Mouse (Mus musculus) liver, embryonic 11.5 days (tissue): ENCODE measurements around the gene Inha. TPM values are rescaled to one million over a fixed set of nuclear protein-coding genes. Genes with fewer than 3 reads are reported as not detected.

ENCODE experiments used
- ATAC-seq: fragments of 200-750 bp; cut with Nextera tagmentation; replicated peaks from 2 replicates; pipeline ENCODE4 v1.8.0; 2017; ENCODE audit warnings: moderate number of reproducible peaks, mild to moderate bottlenecking, moderate TSS enrichment, moderate library complexity; ENCODE audit not compliant: low FRiP score
- DNase-seq: peaks from one replicate; pipeline ENCODE4 v3.0.0-alpha.2; 2017; ENCODE audit warnings: low spot score
- H3K27ac ChIP-seq: fragments of 300-500 bp; sonication (generic); 2 replicates; pipeline ENCODE4 v1.5.1; 2014; ENCODE audit warnings: mild to moderate bottlenecking, low read depth, low read length, control low read depth
- H3K27me3 ChIP-seq: fragments of 300-500 bp; sonication (generic); replicated peaks from 2 replicates; pipeline ENCODE4 v1.6.1; 2014; ENCODE audit warnings: low read length, mixed read lengths; ENCODE audit not compliant: control insufficient read depth, insufficient read depth
- H3K36me3 ChIP-seq: fragments of 300-500 bp; sonication (generic); 2 replicates; pipeline ENCODE4 v1.6.1; 2014; ENCODE audit warnings: mild to moderate bottlenecking, low read length, moderate library complexity, mixed read lengths; ENCODE audit not compliant: control insufficient read depth, insufficient read depth
- H3K4me1 ChIP-seq: fragments of 300-500 bp; sonication (generic); replicated peaks from 2 replicates; pipeline ENCODE4 v1.6.1; 2014; ENCODE audit warnings: low read length, mixed read lengths; ENCODE audit not compliant: control insufficient read depth, insufficient read depth
- H3K4me2 ChIP-seq: fragments of 300-500 bp; sonication (generic); 2 replicates; pipeline ENCODE4 v1.6.1; 2014; ENCODE audit warnings: mild to moderate bottlenecking, control low read depth, moderate library complexity
- H3K4me3 ChIP-seq: fragments of 300-500 bp; sonication (generic); 2 replicates; pipeline ENCODE4 v1.5.1; 2014; ENCODE audit warnings: low read depth, low read length, control low read depth
- H3K9ac ChIP-seq: fragments of 300-500 bp; sonication (generic); 2 replicates; pipeline ENCODE4 v1.6.1; 2014; ENCODE audit warnings: low read depth, low read length, control low read depth
- H3K9me3 ChIP-seq: fragments of 300-500 bp; sonication (generic); 2 replicates; pipeline ENCODE4 v1.6.1; 2016; ENCODE audit warnings: low read length, inconsistent platforms, mixed read lengths; ENCODE audit not compliant: control insufficient read depth
- WGBS: fragments of 180-500 bp; shearing (Covaris S2); extraction: QIAGEN DNeasy Blood & Tissue Kit; methylation state at CpG from one replicate; pipeline ENCODE4 v1.1.7; 2014; 5-methylcytosine and 5-hydroxymethylcytosine counted together
- polyA plus RNA-seq: library from polyadenylated mRNA; unstranded; fragments of >200 nt; fragmentation: Nextera tagmentation; extraction: Ambion mirVana; gene quantifications from 2 replicates; pipeline ENCODE4 v1.2.1, GENCODE M21; 2014

Inha gene
- polyA plus RNA-seq, 1 experiment from 2014 or later, result 1.4 TPM

- Histone ChIP-seq H3K9me3 (no peaks in the 10 kb centered on the region), H3K4me1 (no peaks in the 10 kb centered on the region), H3K4me2 (no peak overlapping the region), H3K27ac (no peak overlapping the region), H3K4me3 (no peak overlapping the region), H3K9ac (no peak overlapping the region), H3K27me3 (peaks cover 23% of the 10 kb centered on the region), H3K36me3 (no peaks in the 10 kb centered on the region)
- no peak for ATAC-seq
- no peak for DNase-seq
- 85% methylated on average over 6 of the region's 6 CpGs for WGBS
Observed at GRCm38 (mm10) chr1:75544351-75544750, 37.5 kb downstream of the Inha start.

DNA sequence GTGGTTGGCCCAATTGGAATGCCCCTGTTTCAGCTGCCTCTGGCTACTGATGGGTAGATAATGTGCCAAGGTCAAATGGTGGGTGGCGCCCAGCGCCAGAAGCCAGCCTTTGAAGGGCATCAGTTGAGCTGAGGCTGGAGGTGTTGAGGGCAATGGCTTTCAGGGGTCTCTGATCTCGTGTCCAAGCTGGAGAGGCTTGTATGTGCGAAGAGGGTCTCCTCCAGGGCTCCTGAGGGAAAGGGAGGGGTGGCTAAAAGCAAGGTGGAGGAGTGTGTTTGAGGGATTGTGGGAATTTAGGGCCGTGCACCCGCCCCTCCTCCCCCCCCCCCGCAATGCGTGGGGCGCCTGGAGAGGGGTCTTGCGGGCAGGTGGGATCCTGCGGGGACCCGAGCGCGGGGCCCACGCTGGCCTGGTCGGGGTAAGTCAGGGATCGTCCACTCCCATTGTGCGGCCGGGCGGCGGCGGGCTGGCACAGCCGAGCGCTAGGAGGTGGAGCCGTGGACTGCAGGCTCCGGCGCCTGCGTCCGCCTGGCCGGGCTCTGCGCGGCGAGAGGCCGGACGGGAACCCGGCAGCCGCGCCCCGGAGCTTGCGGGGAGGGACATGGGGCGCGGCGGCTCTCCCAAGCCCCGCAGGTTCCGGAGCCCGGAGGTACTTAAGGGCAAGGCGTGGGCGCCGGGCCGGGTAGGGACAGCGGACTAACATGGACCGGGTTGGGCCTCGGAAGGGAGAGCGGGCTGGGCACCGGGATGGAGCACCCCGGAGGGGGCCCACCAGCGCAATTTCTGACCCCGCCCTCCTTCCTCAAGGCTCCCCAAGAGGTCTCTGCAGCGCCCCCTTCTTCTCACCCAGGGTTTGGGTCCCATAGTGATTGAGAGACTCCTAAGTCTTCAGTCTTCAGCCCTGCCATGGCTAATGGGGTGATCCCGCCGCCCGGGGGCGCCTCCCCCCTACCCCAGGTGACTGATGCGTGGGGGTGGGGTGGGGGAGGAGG lies 39.4 kb downstream of the Inha start, which contains the start of gene Slc4a3:
TSS of gene Slc4a3 (plus strand) at position 302 of the 992 bp plus-strand sequence.
- peaks cover 26% of the 10 kb centered on the region for H3K27me3 ChIP-seq
- H3K36me3 ChIP-seq, result no peaks in the 10 kb centered on the region
- WGBS, result 2% methylated on average over 58 of the region's 64 CpGs
- H3K4me2 ChIP-seq, result peak within 1 kb of the TSS; percentile 72
- no peak within 1 kb of the TSS; the same call in 1 of the 2 replicates for H3K27ac ChIP-seq
- H3K9ac ChIP-seq, result peak within 1 kb of the TSS; percentile 57
- H3K4me3 ChIP-seq, result peak within 1 kb of the TSS; percentile 58
- DNase-seq (peak; percentile 61), ATAC-seq (peak; percentile 55; the same call in 1 of the 2 replicates)
- no peaks in the 10 kb centered on the region for H3K4me1 ChIP-seq
- H3K9me3 ChIP-seq, result no peaks in the 10 kb centered on the region

DNA sequence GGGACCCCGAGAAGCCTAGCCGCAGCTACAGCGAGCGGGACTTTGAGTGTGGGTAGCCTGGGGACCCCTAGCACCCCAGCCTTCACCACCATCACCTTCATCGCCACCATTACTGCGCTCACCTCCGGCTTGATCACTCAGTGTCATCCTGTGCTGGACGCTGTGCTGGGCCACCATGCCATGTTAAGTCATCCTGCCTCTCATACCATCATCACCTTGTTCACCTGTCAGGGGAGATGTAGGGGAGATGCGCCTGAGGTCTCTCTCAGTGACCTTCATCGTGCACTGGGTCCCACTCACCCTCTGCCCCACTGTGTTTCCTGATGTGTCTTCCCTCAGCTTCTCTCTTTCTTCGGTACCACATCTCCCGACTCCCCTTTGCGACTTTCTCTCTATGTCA lies 40.5 kb downstream of the Inha start:
- DNase-seq, result no peak
- Histone ChIP-seq H3K9me3 (no peaks in the 10 kb centered on the region), H3K36me3 (peaks cover 5% of the 10 kb centered on the region), H3K27me3 (peaks cover 26% of the 10 kb centered on the region), H3K9ac (no peak overlapping the region), H3K4me2 (no peak overlapping the region; the same call in 1 of the 2 replicates), H3K4me3 (no peak overlapping the region), H3K4me1 (no peaks in the 10 kb centered on the region), H3K27ac (no peak overlapping the region)
- 91% methylated on average over 13 of the region's 13 CpGs for WGBS
- no peak for ATAC-seq

GRCm38 (mm10) chr1:75548083-75548482 lies 41.2 kb downstream of the Inha start:
- no peak for ATAC-seq
- DNase-seq, result no peak
- Histone ChIP-seq H3K4me2 (no peak overlapping the region), H3K9ac (no peak overlapping the region), H3K27ac (no peak overlapping the region), H3K9me3 (no peaks in the 10 kb centered on the region), H3K4me1 (no peaks in the 10 kb centered on the region), H3K27me3 (peaks cover 26% of the 10 kb centered on the region), H3K36me3 (peaks cover 8% of the 10 kb centered on the region), H3K4me3 (no peak overlapping the region)
- 94% methylated on average over 3 of the region's 3 CpGs for whole genome bisulfite sequencing

DNA sequence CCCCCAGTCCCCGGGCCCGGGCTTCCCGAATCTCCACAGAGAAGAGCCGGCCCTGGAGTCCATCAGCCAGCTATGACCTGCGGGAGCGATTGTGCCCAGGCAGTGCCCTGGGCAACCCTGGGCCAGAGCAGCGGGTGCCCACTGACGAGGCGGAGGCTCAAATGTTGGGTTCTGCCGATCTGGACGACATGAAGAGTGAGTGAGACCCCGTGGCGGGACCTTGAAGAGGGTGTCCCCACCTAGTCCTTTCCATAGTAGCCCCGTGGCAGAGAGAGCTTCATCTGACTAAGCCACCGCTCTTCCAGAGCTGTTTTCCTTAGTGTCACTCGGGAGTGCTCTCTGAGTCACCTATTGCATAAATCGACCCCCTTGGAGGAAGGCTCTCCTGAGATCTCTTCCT lies 42.0 kb downstream of the Inha start:
- Histone ChIP-seq H3K27me3 (peaks cover 26% of the 10 kb centered on the region), H3K9ac (no peak overlapping the region), H3K4me1 (no peaks in the 10 kb centered on the region), H3K4me3 (no peak overlapping the region), H3K36me3 (peaks cover 8% of the 10 kb centered on the region), H3K27ac (no peak overlapping the region), H3K9me3 (no peaks in the 10 kb centered on the region), H3K4me2 (no peak overlapping the region)
- DNase-seq (no peak), ATAC-seq (no peak)
- 79% methylated on average over 17 of the region's 17 CpGs for WGBS

- no peak for ATAC-seq
- no peak overlapping the region for H3K27ac ChIP-seq
Observed at GRCm38 (mm10) chr1:75549289-75550279, 42.7 kb downstream of the Inha start.

DNA sequence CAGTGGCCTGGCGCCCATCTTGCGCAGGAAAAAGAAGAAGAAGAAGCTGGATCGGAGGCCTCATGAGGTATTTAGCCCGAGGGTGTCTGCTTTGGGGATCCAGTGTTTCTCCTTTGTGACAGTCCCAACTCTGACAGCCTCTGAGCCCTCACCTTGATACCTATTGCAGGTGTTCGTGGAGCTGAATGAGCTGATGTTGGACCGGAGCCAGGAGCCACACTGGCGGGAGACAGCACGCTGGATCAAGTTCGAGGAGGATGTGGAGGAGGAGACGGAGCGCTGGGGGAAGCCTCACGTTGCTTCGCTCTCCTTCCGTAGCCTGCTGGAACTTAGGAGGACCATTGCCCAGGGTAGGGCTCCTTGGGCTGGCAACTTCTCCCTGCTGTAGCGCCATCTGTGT lies 43.7 kb downstream of the Inha start:
- H3K27ac ChIP-seq, result no peak overlapping the region
- 84% methylated on average over 15 of the region's 15 CpGs for WGBS
- no peak overlapping the region for H3K9ac ChIP-seq
- DNase-seq, result no peak
- no peaks in the 10 kb centered on the region for H3K9me3 ChIP-seq
- H3K4me2 ChIP-seq, result no peak overlapping the region
- no peak overlapping the region for H3K4me3 ChIP-seq
- H3K4me1 ChIP-seq, result no peaks in the 10 kb centered on the region
- peaks cover 21% of the 10 kb centered on the region for H3K27me3 ChIP-seq
- ATAC-seq, result no peak
- peaks cover 10% of the 10 kb centered on the region for H3K36me3 ChIP-seq

More at GRCm38 (mm10) chr1:75549289-75550279, 42.7 kb downstream of the Inha start:
- H3K9me3 ChIP-seq, result no peaks in the 10 kb centered on the region
- H3K27me3 ChIP-seq, result peaks cover 26% of the 10 kb centered on the region
- H3K4me1 ChIP-seq, result no peaks in the 10 kb centered on the region
- DNase-seq, result no peak
- 74% methylated on average over 17 of the region's 17 CpGs for WGBS
- H3K36me3 ChIP-seq, result peaks cover 8% of the 10 kb centered on the region
- H3K9ac ChIP-seq, result no peak overlapping the region
- no peak overlapping the region for H3K4me3 ChIP-seq
- no peak overlapping the region for H3K4me2 ChIP-seq

DNA sequence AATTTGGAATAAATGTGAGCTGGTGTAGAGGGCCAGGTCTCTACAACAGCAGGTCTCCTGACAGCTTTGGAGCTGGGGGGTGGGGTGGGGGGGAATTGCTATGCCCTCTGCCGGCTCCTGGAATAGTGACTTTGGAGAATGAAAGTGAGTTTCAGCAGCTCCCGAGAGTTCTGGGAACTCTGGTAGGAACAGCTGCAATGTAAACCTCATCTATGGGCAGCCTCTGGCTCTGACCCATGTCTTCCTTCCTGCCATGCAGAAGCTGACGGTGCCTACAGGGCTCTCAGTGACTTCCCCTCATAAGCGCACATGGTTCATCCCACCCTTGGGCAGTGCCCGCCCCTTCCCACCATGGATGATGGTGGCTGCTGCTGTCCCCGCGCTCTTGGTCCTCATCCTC lies 48.8 kb downstream of the Inha start:
- ATAC-seq, result no peak
- Histone ChIP-seq H3K4me2 (no peak overlapping the region), H3K36me3 (peaks cover 10% of the 10 kb centered on the region)

More for the DNA sequence above, 48.8 kb downstream of the Inha start:
- WGBS, result 75% methylated on average over 7 of the region's 7 CpGs
- Histone ChIP-seq H3K9me3 (no peaks in the 10 kb centered on the region), H3K4me1 (peaks cover 3% of the 10 kb centered on the region; the same call in 1 of the 2 replicates), H3K4me3 (no peak overlapping the region), H3K27me3 (peaks cover 6% of the 10 kb centered on the region), H3K27ac (no peak overlapping the region), H3K9ac (no peak overlapping the region)
- no peak for DNase-seq
